31 mouse cellular contexts compared by ENCODE assay signal in the genomic region with DNA sequence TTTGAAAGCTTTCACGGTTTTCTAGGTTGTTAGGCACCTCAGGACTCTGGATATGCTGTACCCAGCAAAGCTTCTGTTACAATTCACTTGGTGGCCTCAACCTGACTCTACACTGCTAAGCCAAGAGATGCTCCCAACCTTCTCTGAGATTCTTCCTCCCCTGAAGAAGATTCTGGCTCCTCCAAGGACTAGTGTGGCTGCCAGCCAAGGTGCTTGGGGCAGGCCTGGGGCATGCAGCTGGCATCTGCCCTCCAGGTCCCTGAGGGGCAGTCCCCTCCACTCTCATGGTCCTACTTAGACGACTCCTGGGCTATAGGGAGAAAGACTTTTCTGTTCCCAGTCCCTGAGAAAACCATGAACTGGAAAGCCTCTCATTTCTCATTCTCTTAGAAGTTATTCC. TPM values are rescaled to one million over a fixed set of nuclear protein-coding genes. Genes with fewer than 3 reads are reported as not detected.
A peak's percentile ranks its signal among the peaks of the same experiment; 100 is the strongest.
DNase-seq lines count a peak whose midpoint lies in the region; ATAC-seq lines count a peak whose summit lies in the region.
"Had no signal": no experiment of that assay in that cellular context is flagged by ENCODE, and none has a peak within 500 bp of the region (broad histone marks: within the 10 kb centered on the region; RNA-seq: fewer than 3 reads in every experiment).

No protein-coding gene starts in this region.

- 0 out of 2 replicates have a peak, but pooled peaks cover 5% of the 10 kb centered on the region for H3K27me3 ChIP-seq in forebrain, embryonic 13.5 days
- peaks cover 6% of the 10 kb centered on the region; the same call in 1 of the 2 replicates for H3K27me3 ChIP-seq in forebrain, embryonic 11.5 days (ENCODE audit: control insufficient read depth, insufficient read depth, low read length)
- H3K27me3 ChIP-seq in forebrain, embryonic 16.5 days (replicated peaks; ENCODE audit: control insufficient read depth, insufficient read depth, low read length) = no peaks in the 10 kb centered on the region
- peaks cover 69% of the 10 kb centered on the region for H3K27me3 ChIP-seq in forebrain, embryonic 10.5 days (ENCODE audit: poor library complexity, severe bottlenecking)
- H3K27me3 ChIP-seq: intestine, embryonic 15.5 days had no signal

- intact Hi-C loops in left cerebral cortex, postnatal 4 days (cut with DNase I) = no loop called here
- intact Hi-C loops in left cerebral cortex, postnatal 14 days (cut with DNase I) = no loop called here

- 63% methylated on average over 2 of the region's 2 CpGs for WGBS in forebrain, embryonic 13.5 days
- WGBS in forebrain, embryonic 11.5 days = 75% methylated on average over 2 of the region's 2 CpGs
- 57% methylated on average over 2 of the region's 2 CpGs for WGBS in forebrain, embryonic 16.5 days
- WGBS in forebrain, embryonic 10.5 days = 69% methylated on average over 2 of the region's 2 CpGs

- H3K9ac ChIP-seq in forebrain, embryonic 13.5 days = no peak overlapping the region
- no peak overlapping the region for H3K9ac ChIP-seq in forebrain, embryonic 11.5 days (ENCODE audit: low read length)
- H3K9ac ChIP-seq in forebrain, embryonic 16.5 days (replicated peaks; ENCODE audit: low read depth, low read length) = no peak overlapping the region
- H3K9ac ChIP-seq: embryonic facial prominence, embryonic 13.5 days; hindbrain, embryonic 14.5 days; intestine, embryonic 15.5 days had no signal

- H3K27ac ChIP-seq in forebrain, embryonic 13.5 days = peak overlapping the region; percentile 87; the same call in 1 of the 2 replicates
- no peak overlapping the region for H3K27ac ChIP-seq in forebrain, embryonic 11.5 days (ENCODE audit: low read depth, low read length)
- peak overlapping the region; percentile 91 for H3K27ac ChIP-seq in forebrain, embryonic 16.5 days (ENCODE audit: low read length)
- no peak overlapping the region for H3K27ac ChIP-seq in forebrain, embryonic 10.5 days
- H3K27ac ChIP-seq: embryonic facial prominence, embryonic 10.5 days; embryonic facial prominence, embryonic 13.5 days; gastrocnemius, adult 2 months; hindbrain, embryonic 14.5 days; intestine, embryonic 15.5 days had no signal

- H3K4me1 ChIP-seq in forebrain, embryonic 13.5 days = peaks cover 80% of the 10 kb centered on the region
- H3K4me1 ChIP-seq in forebrain, embryonic 11.5 days (replicated peaks; ENCODE audit: control insufficient read depth, insufficient read depth, low read length) = peaks cover 2% of the 10 kb centered on the region
- H3K4me1 ChIP-seq in forebrain, embryonic 16.5 days (replicated peaks; ENCODE audit: control insufficient read depth, insufficient read depth, low read length) = peaks cover 76% of the 10 kb centered on the region
- peaks cover 24% of the 10 kb centered on the region for H3K4me1 ChIP-seq in forebrain, embryonic 10.5 days

- no peaks in the 10 kb centered on the region for H3K9me3 ChIP-seq in forebrain, embryonic 13.5 days (replicated peaks)
- no peaks in the 10 kb centered on the region for H3K9me3 ChIP-seq in forebrain, embryonic 11.5 days (ENCODE audit: control insufficient read depth, low read length)
- no peaks in the 10 kb centered on the region for H3K9me3 ChIP-seq in forebrain, embryonic 16.5 days (ENCODE audit: control insufficient read depth, low read length)
- H3K9me3 ChIP-seq in forebrain, embryonic 10.5 days = no peaks in the 10 kb centered on the region
- H3K9me3 ChIP-seq: embryonic facial prominence, embryonic 10.5 days; embryonic facial prominence, embryonic 13.5 days; intestine, embryonic 15.5 days had no signal

- H3K36me3 ChIP-seq in forebrain, embryonic 13.5 days (ENCODE audit: poor library complexity, severe bottlenecking) = no peaks in the 10 kb centered on the region
- H3K36me3 ChIP-seq in forebrain, embryonic 11.5 days (ENCODE audit: control insufficient read depth, insufficient read depth, low read length) = no peaks in the 10 kb centered on the region
- H3K36me3 ChIP-seq in forebrain, embryonic 16.5 days (ENCODE audit: control insufficient read depth, insufficient read depth) = no peaks in the 10 kb centered on the region
- no peaks in the 10 kb centered on the region for H3K36me3 ChIP-seq in forebrain, embryonic 10.5 days (replicated peaks)
- H3K36me3 ChIP-seq: embryonic facial prominence, embryonic 10.5 days; embryonic facial prominence, embryonic 13.5 days; intestine, embryonic 15.5 days had no signal

- H3K4me3 ChIP-seq in forebrain, embryonic 13.5 days = no peak overlapping the region
- no peak overlapping the region for H3K4me3 ChIP-seq in forebrain, embryonic 11.5 days (ENCODE audit: low read depth, low read length)
- H3K4me3 ChIP-seq in forebrain, embryonic 16.5 days (replicated peaks; ENCODE audit: low read length) = no peak overlapping the region
- H3K4me3 ChIP-seq in forebrain, embryonic 10.5 days = no peak overlapping the region
- H3K4me3 ChIP-seq: embryonic facial prominence, embryonic 10.5 days; embryonic facial prominence, embryonic 13.5 days; erythroblast, embryonic 14.5 days; gastrocnemius, adult 2 months; intestine, embryonic 15.5 days had no signal

- no peak overlapping the region for H3K4me2 ChIP-seq in forebrain, embryonic 13.5 days
- no peak overlapping the region for H3K4me2 ChIP-seq in forebrain, embryonic 11.5 days (ENCODE audit: low read depth, low read length, severe bottlenecking)
- no peak overlapping the region for H3K4me2 ChIP-seq in forebrain, embryonic 16.5 days (ENCODE audit: low read length)
- H3K4me2 ChIP-seq: embryonic facial prominence, embryonic 13.5 days; heart, embryonic 11.5 days; hindbrain, embryonic 14.5 days; intestine, embryonic 15.5 days had no signal

- DNase-seq in forebrain, embryonic 11.5 days (ENCODE audit: low spot score) = no peak
- no peak for DNase-seq in forebrain, embryonic 10.5 days (ENCODE audit: extremely low spot score, low spot score)
- peak; percentile 53 for DNase-seq in left cerebral cortex, postnatal 4 days
- DNase-seq in left cerebral cortex, postnatal 14 days (ENCODE audit: low spot score in 2 of 2) = no peak
- DNase-seq: adrenal gland, adult 2 months; adrenal gland, postnatal 14 days; cerebellum, adult 11 months; cerebellum, adult 8-10 months; embryo, embryonic 11 days; gastrocnemius, adult 2 months; gastrocnemius, postnatal 14 days; heart, adult 11 months; kidney, adult 11 months; kidney, adult 8-10 months had no signal

- ATAC-seq in forebrain, embryonic 13.5 days = no peak
- no peak for ATAC-seq in forebrain, embryonic 11.5 days (replicated peaks; ENCODE audit: low FRiP score)
- ATAC-seq in forebrain, embryonic 16.5 days = no peak
- ATAC-seq: CD4-positive, CD25-positive, alpha-beta regulatory T cell, adult 4 months; intestine, embryonic 15.5 days had no signal

RNA-seq across cellular contexts. Expression of a gene that starts 38.5 kb away (rescaled TPM):
- polyA plus RNA-seq in forebrain, embryonic 13.5 days (2015; fragmentation: Nextera tagmentation; extraction: Ambion mirVana) = 45.4 and 72.1 TPM in 2 replicates
- polyA plus RNA-seq in forebrain, embryonic 11.5 days (2014; fragmentation: Nextera tagmentation; extraction: Ambion mirVana) = 3.8 and 5.8 TPM in 2 replicates
- 110 and 133 TPM in 2 replicates for polyA plus RNA-seq in forebrain, embryonic 16.5 days (2015; fragmentation: Nextera tagmentation; extraction: Ambion mirVana)
- polyA plus RNA-seq in forebrain, embryonic 10.5 days (2016; fragmentation: Nextera tagmentation; extraction: Ambion mirVana) = 0.14 TPM in 1 of 2 replicates, not detected in the other
- 100 to 1,000 TPM; 125 to 133 TPM for total RNA-seq in left cerebral cortex, postnatal 4 days (2021)
- total RNA-seq in left cerebral cortex, postnatal 14 days (2021) = 10 to 100 TPM; 65.9 to 67.1 TPM
- total RNA-seq: adrenal gland, adult 2 months; adrenal gland, postnatal 14 days; gastrocnemius, adult 2 months; gastrocnemius, postnatal 14 days; gastrocnemius, postnatal 4 days; heart, adult 8-10 months; heart, postnatal 25 days; hematopoietic stem cell, adult 5-6 weeks; MEL had no signal
- polyA plus RNA-seq: adrenal gland, adult 2 months; C2C12; CD4-positive, CD25-positive, alpha-beta regulatory T cell, adult 4 months; embryonic facial prominence, embryonic 10.5 days; erythroblast, embryonic 14.5 days; heart, embryonic 14.5 days; heart, postnatal 0 days had no signal

RNA-seq across cellular contexts. Expression of a gene that starts 57.3 kb away (rescaled TPM):
- polyA plus RNA-seq in forebrain, embryonic 13.5 days (2015; fragmentation: Nextera tagmentation; extraction: Ambion mirVana) = 14.6 and 20.0 TPM in 2 replicates
- 0.29 and 0.41 TPM in 2 replicates for polyA plus RNA-seq in forebrain, embryonic 11.5 days (2014; fragmentation: Nextera tagmentation; extraction: Ambion mirVana)
- polyA plus RNA-seq in forebrain, embryonic 16.5 days (2015; fragmentation: Nextera tagmentation; extraction: Ambion mirVana) = 69.7 and 72.4 TPM in 2 replicates
- polyA plus RNA-seq in forebrain, embryonic 10.5 days (2016; fragmentation: Nextera tagmentation; extraction: Ambion mirVana) = 0.23 and 0.41 TPM in 2 replicates
- 10 to 100 TPM; 52.3 to 53.4 TPM for total RNA-seq in left cerebral cortex, postnatal 4 days (2021)
- 100 to 1,000 TPM; 101 to 133 TPM for total RNA-seq in left cerebral cortex, postnatal 14 days (2021)
- total RNA-seq: gastrocnemius, adult 2 months had no signal
- polyA plus RNA-seq: CD4-positive, CD25-positive, alpha-beta regulatory T cell, adult 4 months had no signal

Comparison
In these comparisons a context has a peak if more than half of its experiments do, and no peak if none do; other contexts are left out.
1. H3K27ac ChIP-seq: peak in forebrain, embryonic 13.5 days (single experiment) and forebrain, embryonic 16.5 days (single experiment); none in forebrain, embryonic 11.5 days (single experiment) and forebrain, embryonic 10.5 days (single experiment).
2. RNA of a gene that starts 57.3 kb away (polyA plus RNA-seq): 69.7 to 72.4 TPM in forebrain, embryonic 16.5 days and 14.6 to 20.0 TPM in forebrain, embryonic 13.5 days; 0.29 to 0.41 TPM in forebrain, embryonic 11.5 days and 0.23 to 0.41 TPM in forebrain, embryonic 10.5 days; every median in the first group is over 10 times any median in the second.